Mouse (Mus musculus) layer of hippocampus, postnatal 14 days (tissue): ENCODE data around the gene Fpr-rs4. TPM values are rescaled to one million over a fixed set of nuclear protein-coding genes. Genes with fewer than 3 reads are reported as not detected.
"Not testable (repeated sequence)": the region's sequence is repeated elsewhere in the genome, so short reads cannot be mapped to it uniquely, and the experiment has no call there.

Experiments used
- DNase-seq, 2 experiments: peaks; one replicate each; pipeline ENCODE4 v3.0.0; 2021 to 2022; ENCODE audit warnings: low spot score in 2 of 2, mixed read lengths in 1 of 2
- long read RNA-seq, 2 experiments: library from polyadenylated mRNA; stranded (forward); transcript quantifications; one replicate each; pipeline ENCODE4 v2.0.0; 2021
- total RNA-seq, 2 experiments: library from RNA; stranded (reverse); gene quantifications; 2 replicates each; pipeline ENCODE4 v1.2.3; 2021

Fpr-rs4 gene
- not detected for total RNA-seq
- long read RNA-seq, experiment 1: 0 reads
- long read RNA-seq, experiment 2: 0 reads

GRCm38 (mm10) chr17:18021433-18021832 lies at the start of gene Fpr-rs4:
TSS of gene Fpr-rs4 (plus strand) at chr17:18021733.
- DNase-seq: no peak

- DNase-seq: no peak
These were observed 48.1 kb upstream of the Fpr-rs4 start for GRCm38 (mm10) chr17:17973443-17973842.

- DNase-seq: not testable (repeated sequence)
These were observed 40.3 kb upstream of the Fpr-rs4 start for GRCm38 (mm10) chr17:17981232-17981631.

- DNase-seq: no peak
These were observed 16.8 kb upstream of the Fpr-rs4 start for GRCm38 (mm10) chr17:18004752-18005151.

- no peak for DNase-seq
These were observed 27.6 kb downstream of the Fpr-rs4 start, which contains the start of gene Vmn2r124 for GRCm38 (mm10) chr17:18049124-18049523. TSS of gene Vmn2r124 (plus strand) at chr17:18049424.

Other genes with a start within 250 kb of the Fpr-rs4 start
- 100 to 1,000 TPM in 1 of 2 experiments, 10 to 100 TPM in 1; 91.4 to 104 TPM for gene Spaca6, start 194.6 kb upstream of the Fpr-rs4 start, total RNA-seq
- gene Has1, start 166.5 kb upstream of the Fpr-rs4 start, total RNA-seq: under 1 TPM; 0.25 to 0.45 TPM
- not detected for gene Fpr1, start 137.8 kb upstream of the Fpr-rs4 start, total RNA-seq
- not detected for gene Fpr2, start 133.9 kb upstream of the Fpr-rs4 start, total RNA-seq
- gene Fpr3, start 133.9 kb upstream of the Fpr-rs4 start, total RNA-seq: not detected
- gene Vmn2r124, start 27.7 kb downstream of the Fpr-rs4 start, total RNA-seq: under 1 TPM; 0.05 to 0.09 TPM
- gene Vmn2r91, start 63.3 kb downstream of the Fpr-rs4 start, total RNA-seq: not detected
- gene Vmn2r92, start 130.2 kb downstream of the Fpr-rs4 start, total RNA-seq: not detected